Mouse (Mus musculus) kidney, postnatal 0 days (tissue): Measurements from ENCODE around the gene Fate1. TPM values are rescaled to one million over a fixed set of nuclear protein-coding genes. Genes with fewer than 3 reads are reported as not detected.

Source experiments
- ATAC-seq: fragments of 200-750 bp; cut with Nextera tagmentation; replicated peaks from 2 replicates; pipeline ENCODE4 v1.8.0; 2017; ENCODE audit warnings: low read depth, moderate number of reproducible peaks, moderate TSS enrichment, moderate library complexity; ENCODE audit not compliant: low FRiP score
- DNase-seq: peaks from one replicate; pipeline ENCODE4 v3.0.0-alpha.2; 2016; ENCODE audit warnings: low spot score
- H3K27ac ChIP-seq: fragments of 300-500 bp; sonication (generic); 2 replicates; pipeline ENCODE4 v1.5.1; 2014; ENCODE audit warnings: mild to moderate bottlenecking
- H3K27me3 ChIP-seq: fragments of 300-500 bp; sonication (generic); 2 replicates; pipeline ENCODE4 v1.6.1; 2014; ENCODE audit warnings: low read length, mixed read lengths; ENCODE audit not compliant: insufficient read depth
- H3K36me3 ChIP-seq: fragments of 300-500 bp; sonication (generic); 2 replicates; pipeline ENCODE4 v1.6.1; 2014; ENCODE audit warnings: low read length, mixed read lengths; ENCODE audit not compliant: insufficient read depth
- H3K4me1 ChIP-seq: fragments of 300-500 bp; sonication (generic); replicated peaks from 2 replicates; pipeline ENCODE4 v1.6.1; 2014; ENCODE audit warnings: antibody characterized with exemption, low read length, mixed read lengths; ENCODE audit not compliant: insufficient read depth
- H3K4me2 ChIP-seq: fragments of 300-500 bp; sonication (generic); 2 replicates; pipeline ENCODE4 v1.6.1; 2014; ENCODE audit warnings: mild to moderate bottlenecking, low read length, moderate library complexity, mixed read lengths
- H3K4me3 ChIP-seq: fragments of 300-500 bp; sonication (generic); replicated peaks from 2 replicates; pipeline ENCODE4 v1.5.1; 2014; ENCODE audit warnings: low read depth, low read length
- H3K9ac ChIP-seq: fragments of 300-500 bp; sonication (generic); 2 replicates; pipeline ENCODE4 v1.6.1; 2014; ENCODE audit warnings: low read depth, low read length
- H3K9me3 ChIP-seq: fragments of 300-500 bp; sonication (generic); replicated peaks from 2 replicates; pipeline ENCODE4 v1.6.1; 2016; ENCODE audit warnings: low read length, inconsistent platforms, mixed read lengths
- CTCF ChIP-seq: IDR thresholded peaks from 2 replicates; pipeline ENCODE4 v1.5.1; 2016; ENCODE audit warnings: antibody characterized with exemption, low read depth, mild to moderate bottlenecking, moderate library complexity
- WGBS: fragments of 180-500 bp; shearing (Covaris S2); extraction: QIAGEN DNeasy Blood & Tissue Kit; methylation state at CpG from one replicate; pipeline ENCODE4 v1.1.7; 2014; 5-methylcytosine and 5-hydroxymethylcytosine counted together
- polyA plus RNA-seq: library from polyadenylated mRNA; unstranded; fragments of >200 nt; fragmentation: Nextera tagmentation; extraction: Ambion mirVana; gene quantifications from 2 replicates; pipeline ENCODE4 v1.2.1, GENCODE M21; 2015

Fate1 gene
- polyA plus RNA-seq, 1 experiment from 2014 or later = not detected

GRCm38 (mm10) chrX:72023542-72023941, 50.8 kb downstream of the Fate1 start:
- no peak for TF ChIP-seq CTCF
- no peak for ATAC-seq
- 76% methylated on average over 3 of the region's 3 CpGs for WGBS
- Histone ChIP-seq H3K36me3 (no peaks in the 10 kb centered on the region), H3K27ac (no peak overlapping the region), H3K27me3 (no peaks in the 10 kb centered on the region), H3K9ac (no peak overlapping the region), H3K9me3 (no peaks in the 10 kb centered on the region), H3K4me1 (no peaks in the 10 kb centered on the region), H3K4me2 (no peak overlapping the region), H3K4me3 (no peak overlapping the region)
- DNase-seq = no peak

Other genes starting within 250 kb of the Fate1 start
- 56.5 and 62.6 TPM in 2 replicates for gene Vma21, start 157.1 kb upstream of the Fate1 start, polyA plus RNA-seq
- not detected in 2 replicates for gene Gm1141, start 52.0 kb upstream of the Fate1 start, polyA plus RNA-seq
- gene Prrg3, start 10.4 kb upstream of the Fate1 start, polyA plus RNA-seq = 4.3 and 4.4 TPM in 2 replicates
- 0.06 TPM in 1 of 2 replicates, not detected in the other for gene Cnga2, start 18.9 kb downstream of the Fate1 start, polyA plus RNA-seq
- gene Magea4, start 249.0 kb downstream of the Fate1 start, polyA plus RNA-seq = not detected in 2 replicates